Mouse (Mus musculus): Measurements from ENCODE around the gene Zfp526.
A peak's percentile ranks its signal among the peaks of the same experiment; 100 is the strongest.

DNA sequence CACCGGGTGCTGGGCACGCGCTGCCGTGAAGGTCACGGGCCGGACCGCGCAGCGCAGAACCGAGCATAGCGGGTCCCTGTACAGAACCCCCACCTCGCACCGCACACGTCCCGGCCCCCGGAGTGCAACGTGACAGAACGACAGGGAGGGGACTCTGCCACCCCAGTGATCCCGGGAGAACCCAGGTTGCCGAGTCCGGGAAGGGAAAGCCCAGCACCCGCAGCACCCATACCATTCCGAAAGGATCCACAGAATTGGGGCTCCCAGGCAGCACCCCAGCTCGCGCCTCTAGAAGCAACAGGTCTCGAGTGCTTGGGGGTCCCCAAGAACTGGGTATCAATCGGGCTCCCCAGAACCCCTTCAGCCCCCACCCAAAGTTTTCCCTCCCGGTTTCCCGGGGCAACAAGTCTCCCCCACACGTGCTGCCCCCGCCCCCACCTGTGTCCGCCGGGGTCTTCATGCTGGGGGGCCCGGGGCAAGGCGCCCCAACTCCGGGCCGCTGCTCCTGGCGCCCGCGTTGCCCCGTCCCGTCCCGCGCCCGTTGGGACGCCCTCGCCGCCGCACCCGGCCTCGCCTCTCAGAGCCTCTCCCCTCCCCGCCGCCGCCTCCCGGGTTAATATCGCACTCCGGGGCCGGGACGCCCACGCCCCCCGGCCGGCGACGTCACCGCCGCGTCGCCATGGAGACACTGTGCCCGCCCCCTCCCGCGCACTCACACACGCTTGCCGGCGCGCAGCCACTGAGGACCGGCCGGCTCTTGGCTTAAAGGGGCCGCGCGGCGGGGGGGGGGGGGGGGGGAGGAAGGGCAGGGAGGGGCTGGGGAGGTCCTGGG is 29.1 kb downstream of the Zfp526 start, which contains the start of gene Erf:
- no peak for TF ChIP-seq CTCF (IDR thresholded peaks at IDR 0.05; ENCODE audit: extremely low read depth, insufficient read length, insufficient replicate concordance, low read depth, low read length)
- TF ChIP-seq POLR2A (IDR thresholded peaks at IDR 0.05; ENCODE audit: low read depth, low read length) = peak; percentile 87; the same call in 1 of the 2 replicates

Data from small intestine, adult 2 months (tissue).